Mouse (Mus musculus) ovary, adult 18-20 months (tissue): ENCODE measurements at regions not wholly inside any gene's neighbourhood (a gene's known extent, or its start where the extent isn't known, plus 50 kb on each side); places are given as distances from the start of the nearest gene placed in this dataset.

Source experiments
- DNase-seq: peaks from one replicate; pipeline ENCODE4 v3.0.0; 2022; ENCODE audit warnings: low spot score, mixed read lengths

GRCm38 (mm10) chr7:68444426-68445095, 170.9 kb downstream of the Fam169b start:
- DNase-seq: no peak

DNA sequence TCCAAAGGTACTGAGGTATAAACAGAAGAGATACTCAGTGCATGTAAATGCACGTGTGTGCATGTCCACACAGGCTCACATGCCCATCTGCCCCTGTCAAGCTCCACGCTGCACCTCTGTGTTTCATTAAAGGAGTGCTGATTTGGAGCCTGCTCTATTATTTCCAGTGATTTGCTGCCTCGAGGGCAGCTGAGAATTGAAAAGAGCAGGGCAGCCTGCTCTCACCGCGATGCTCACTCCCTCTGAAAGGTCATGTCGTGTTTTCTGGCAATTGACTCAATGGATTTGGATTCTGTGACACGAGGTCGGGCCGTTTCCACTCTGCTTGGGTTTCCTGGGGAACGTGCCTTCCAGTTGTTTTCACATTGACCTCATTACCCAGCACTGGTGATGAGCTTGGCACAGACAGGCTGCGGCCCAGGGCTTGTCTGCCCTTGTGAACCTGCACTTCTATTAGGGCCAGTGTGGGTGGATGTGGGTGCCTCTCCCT, 167.1 kb downstream of the Fam169b start:
- DNase-seq: no peak

GRCm38 (mm10) chr7:68428946-68429345, 155.3 kb downstream of the Fam169b start:
- no peak for DNase-seq

DNA sequence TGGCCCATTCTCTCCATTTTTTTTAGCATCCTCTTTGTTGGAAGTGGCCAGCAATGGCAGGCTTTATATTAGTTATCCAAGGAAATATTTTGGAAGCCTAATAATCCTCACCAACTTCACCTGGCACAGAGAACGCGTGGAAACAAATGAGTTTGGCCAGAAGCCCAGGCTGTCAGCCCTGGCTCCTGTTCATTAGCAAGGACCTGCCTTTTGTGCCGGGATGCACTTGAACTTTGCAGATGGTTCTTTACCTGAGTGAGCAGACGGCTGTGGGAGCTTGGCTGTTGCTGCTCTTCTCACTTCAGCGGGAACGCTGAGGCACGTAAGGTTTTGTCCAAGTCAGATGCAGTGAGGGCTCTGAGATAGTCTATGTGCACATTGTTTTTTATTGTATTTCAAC, 142.3 kb downstream of the Fam169b start:
- no peak for DNase-seq

DNA sequence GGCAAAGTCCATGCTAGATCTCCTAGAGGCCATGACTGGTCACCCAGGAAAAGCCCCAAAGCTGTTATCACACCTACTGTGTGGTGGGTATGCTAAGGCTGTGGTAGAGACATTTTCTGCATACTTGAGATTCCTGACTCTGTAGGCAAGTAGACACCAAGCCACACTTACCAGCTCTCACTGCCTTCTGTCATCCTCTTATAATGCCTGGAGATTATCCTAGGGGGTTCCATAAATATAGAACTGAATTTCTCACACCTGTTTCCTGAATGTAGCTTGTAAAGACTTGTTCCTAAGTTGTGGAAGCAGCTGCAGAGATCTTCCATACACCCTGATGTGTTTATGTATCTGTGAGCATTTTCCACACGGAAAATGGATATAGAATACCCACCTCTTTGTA, 139.1 kb downstream of the Fam169b start:
- DNase-seq: no peak
